Mouse (Mus musculus) forebrain, embryonic 10.5 days (tissue): Measurements from ENCODE around the gene Cyp2d26. TPM values are rescaled to one million over a fixed set of nuclear protein-coding genes. Genes with fewer than 3 reads are reported as not detected.
"Not testable (repeated sequence)": the region's sequence is repeated elsewhere in the genome, so short reads cannot be mapped to it uniquely, and the experiment has no call there.

Source experiments
- DNase-seq: peaks from one replicate; pipeline ENCODE4 v3.0.0-alpha.2; 2017; ENCODE audit warnings: low spot score; ENCODE audit errors: extremely low spot score
- H3K27ac ChIP-seq: fragments of 300-500 bp; sonication (generic); 2 replicates; pipeline ENCODE4 v1.5.1; 2016; ENCODE audit warnings: mild to moderate bottlenecking
- H3K27me3 ChIP-seq: fragments of 300-500 bp; sonication (generic); 2 replicates; pipeline ENCODE4 v1.6.1; 2016; ENCODE audit warnings: mild to moderate bottlenecking; ENCODE audit not compliant: poor library complexity, severe bottlenecking
- H3K36me3 ChIP-seq: fragments of 300-500 bp; sonication (generic); replicated peaks from 2 replicates; pipeline ENCODE4 v1.6.1; 2016; ENCODE audit warnings: mild to moderate bottlenecking, moderate library complexity
- H3K4me1 ChIP-seq: fragments of 300-500 bp; sonication (generic); 2 replicates; pipeline ENCODE4 v1.6.1; 2016
- H3K4me3 ChIP-seq: fragments of 300-500 bp; sonication (generic); 2 replicates; pipeline ENCODE4 v1.5.1; 2016; ENCODE audit warnings: mild to moderate bottlenecking, moderate library complexity
- H3K9me3 ChIP-seq: fragments of 300-500 bp; sonication (generic); 2 replicates; pipeline ENCODE4 v1.6.1; 2016; ENCODE audit warnings: mild to moderate bottlenecking, moderate library complexity
- WGBS: fragments of 180-500 bp; shearing (Covaris S2); methylation state at CpG from one replicate; pipeline ENCODE4 v1.1.7; 2016; 5-methylcytosine and 5-hydroxymethylcytosine counted together
- polyA plus RNA-seq: library from polyadenylated mRNA; unstranded; fragments of >200 nt; fragmentation: Nextera tagmentation; extraction: Ambion mirVana; gene quantifications from 2 replicates; pipeline ENCODE4 v1.2.1, GENCODE M21; 2016

Gene Cyp2d26
- polyA plus RNA-seq, 1 experiment from 2014 or later, result not detected

GRCm38 (mm10) chr15:82795936-82796440 is 1.9 kb upstream of the Cyp2d26 start:
- H3K9me3 ChIP-seq, result no peaks in the 10 kb centered on the region
- H3K27ac ChIP-seq, result no peak overlapping the region
- H3K4me3 ChIP-seq, result no peak overlapping the region
- DNase-seq, result no peak
- no peaks in the 10 kb centered on the region for H3K36me3 ChIP-seq
- H3K27me3 ChIP-seq, result no peaks in the 10 kb centered on the region
- H3K4me1 ChIP-seq, result no peaks in the 10 kb centered on the region
- WGBS, result 87% methylated on average over 3 of the region's 3 CpGs

GRCm38 (mm10) chr15:82793868-82794267 is 226 bp downstream of the Cyp2d26 start:
- Histone ChIP-seq H3K36me3 (no peaks in the 10 kb centered on the region), H3K9me3 (no peaks in the 10 kb centered on the region), H3K4me1 (no peaks in the 10 kb centered on the region), H3K27ac (no peak overlapping the region), H3K27me3 (no peaks in the 10 kb centered on the region), H3K4me3 (no peak overlapping the region)
- no peak for DNase-seq
- 89% methylated on average over 6 of the region's 6 CpGs for WGBS

GRCm38 (mm10) chr15:82793454-82793853 is 640 bp downstream of the Cyp2d26 start:
- Histone ChIP-seq H3K27ac (no peak overlapping the region), H3K36me3 (no peaks in the 10 kb centered on the region), H3K27me3 (no peaks in the 10 kb centered on the region), H3K4me3 (no peak overlapping the region), H3K4me1 (no peaks in the 10 kb centered on the region), H3K9me3 (no peaks in the 10 kb centered on the region)
- 74% methylated on average over 1 of the region's 1 CpGs for WGBS
- no peak for DNase-seq

- H3K27ac ChIP-seq, result no peak overlapping the region
- H3K4me1 ChIP-seq, result no peaks in the 10 kb centered on the region
- no peak overlapping the region for H3K4me3 ChIP-seq
- no peaks in the 10 kb centered on the region for H3K9me3 ChIP-seq
- DNase-seq, result no peak
- 95% methylated on average over 11 of the region's 11 CpGs for WGBS
- no peaks in the 10 kb centered on the region for H3K36me3 ChIP-seq
- H3K27me3 ChIP-seq, result no peaks in the 10 kb centered on the region
Measured at GRCm38 (mm10) chr15:82792566-82792965, 1.5 kb downstream of the Cyp2d26 start.

GRCm38 (mm10) chr15:82784581-82784980 is 9.5 kb downstream of the Cyp2d26 start:
- H3K36me3 ChIP-seq, result no peaks in the 10 kb centered on the region
- no peaks in the 10 kb centered on the region for H3K27me3 ChIP-seq
- no peak overlapping the region for H3K4me3 ChIP-seq
- 77% methylated on average over 1 of the region's 1 CpGs for WGBS
- H3K27ac ChIP-seq, result no peak overlapping the region
- no peak for DNase-seq
- H3K4me1 ChIP-seq, result no peaks in the 10 kb centered on the region
- no peaks in the 10 kb centered on the region for H3K9me3 ChIP-seq

- Histone ChIP-seq H3K27ac (no peak overlapping the region), H3K9me3 (no peaks in the 10 kb centered on the region), H3K27me3 (no peaks in the 10 kb centered on the region), H3K4me3 (no peak overlapping the region), H3K4me1 (no peaks in the 10 kb centered on the region), H3K36me3 (no peaks in the 10 kb centered on the region)
- DNase-seq, result no peak
- 91% methylated on average over 1 of the region's 1 CpGs for WGBS
Measured at GRCm38 (mm10) chr15:82783800-82784199, 10.3 kb downstream of the Cyp2d26 start.

- H3K27ac ChIP-seq, H3K4me3 ChIP-seq, H3K27me3 ChIP-seq, H3K36me3 ChIP-seq, DNase-seq, H3K4me1 ChIP-seq, H3K9me3 ChIP-seq: not testable (repeated sequence)
- 85% methylated on average over 5 of the region's 5 CpGs for WGBS
Measured at GRCm38 (mm10) chr15:82777856-82778255, 16.2 kb downstream of the Cyp2d26 start.

GRCm38 (mm10) chr15:82765943-82766342 is 28.2 kb downstream of the Cyp2d26 start:
- Histone ChIP-seq H3K27ac (no peak overlapping the region), H3K9me3 (no peaks in the 10 kb centered on the region; the same call in 1 of the 2 replicates), H3K27me3 (no peaks in the 10 kb centered on the region), H3K4me1 (no peaks in the 10 kb centered on the region), H3K4me3 (no peak overlapping the region), H3K36me3 (no peaks in the 10 kb centered on the region)
- 71% methylated on average over 2 of the region's 2 CpGs for WGBS
- DNase-seq, result no peak

GRCm38 (mm10) chr15:82764881-82765280 is 29.2 kb downstream of the Cyp2d26 start:
- Histone ChIP-seq H3K27me3 (no peaks in the 10 kb centered on the region), H3K4me1 (no peaks in the 10 kb centered on the region), H3K4me3 (no peak overlapping the region), H3K9me3 (no peaks in the 10 kb centered on the region; the same call in 1 of the 2 replicates), H3K36me3 (no peaks in the 10 kb centered on the region), H3K27ac (no peak overlapping the region)
- no peak for DNase-seq
- WGBS, result 85% methylated on average over 6 of the region's 6 CpGs

GRCm38 (mm10) chr15:82763631-82764420 is 30.3 kb downstream of the Cyp2d26 start, which contains the start of gene Cyp2d40:
Gene Cyp2d40, minus strand, starts transcription at chr15:82764183.
- Histone ChIP-seq H3K4me1 (no peaks in the 10 kb centered on the region), H3K27ac (no peak within 1 kb of the TSS), H3K9me3 (no peaks in the 10 kb centered on the region), H3K4me3 (no peak within 1 kb of the TSS), H3K36me3 (no peaks in the 10 kb centered on the region), H3K27me3 (no peaks in the 10 kb centered on the region)
- WGBS, result 91% methylated on average over 9 of the region's 9 CpGs
- DNase-seq, result no peak

GRCm38 (mm10) chr15:82748141-82748540 is 46.0 kb downstream of the Cyp2d26 start:
- WGBS, result 67% methylated on average over 1 of the region's 1 CpGs
- DNase-seq, result no peak

GRCm38 (mm10) chr15:82747516-82747915 is 46.6 kb downstream of the Cyp2d26 start:
- Histone ChIP-seq H3K27me3 (no peaks in the 10 kb centered on the region), H3K27ac (no peak overlapping the region), H3K4me3 (no peak overlapping the region), H3K36me3 (no peaks in the 10 kb centered on the region), H3K4me1 (no peaks in the 10 kb centered on the region), H3K9me3 (no peaks in the 10 kb centered on the region; the same call in 1 of the 2 replicates)
- no peak for DNase-seq
- WGBS, result 72% methylated on average over 1 of the region's 1 CpGs

More at GRCm38 (mm10) chr15:82748141-82748540, 46.0 kb downstream of the Cyp2d26 start:
- Histone ChIP-seq H3K27ac (no peak overlapping the region), H3K36me3 (no peaks in the 10 kb centered on the region), H3K4me3 (no peak overlapping the region), H3K27me3 (no peaks in the 10 kb centered on the region), H3K4me1 (no peaks in the 10 kb centered on the region), H3K9me3 (no peaks in the 10 kb centered on the region; the same call in 1 of the 2 replicates)
